Mouse (Mus musculus) stomach, embryonic 14.5 days (tissue): Measurements from ENCODE around the gene Gpr137. TPM values are rescaled to one million over a fixed set of nuclear protein-coding genes. Genes with fewer than 3 reads are reported as not detected.
"Not testable (repeated sequence)": the region's sequence is repeated elsewhere in the genome, so short reads cannot be mapped to it uniquely, and the experiment has no call there.

Experiments used
- ATAC-seq: fragments of 200-750 bp; cut with Nextera tagmentation; 2 replicates; pipeline ENCODE4 v1.8.0; 2017; ENCODE audit warnings: low read depth, moderate TSS enrichment; ENCODE audit not compliant: insufficient number of reproducible peaks, insufficient read depth, low FRiP score
- H3K27ac ChIP-seq: fragments of 300-500 bp; sonication (generic); 2 replicates; pipeline ENCODE4 v1.5.1; 2014; ENCODE audit warnings: mild to moderate bottlenecking, low read length, moderate library complexity, mixed read lengths
- H3K27me3 ChIP-seq: fragments of 300-500 bp; sonication (generic); 2 replicates; pipeline ENCODE4 v1.6.1; 2014; ENCODE audit warnings: low read length, control low read depth, mixed read lengths; ENCODE audit not compliant: control insufficient read depth, insufficient read depth
- H3K36me3 ChIP-seq: fragments of 300-500 bp; sonication (generic); 2 replicates; pipeline ENCODE4 v1.6.1; 2014; ENCODE audit warnings: mild to moderate bottlenecking, control low read depth, low read length, moderate library complexity, mixed read lengths; ENCODE audit not compliant: control insufficient read depth, insufficient read depth
- H3K4me1 ChIP-seq: fragments of 300-500 bp; sonication (generic); 2 replicates; pipeline ENCODE4 v1.6.1; 2014; ENCODE audit warnings: low read length, control low read depth, mixed read lengths; ENCODE audit not compliant: control insufficient read depth, insufficient read depth
- H3K4me2 ChIP-seq: fragments of 300-500 bp; sonication (generic); replicated peaks from 2 replicates; pipeline ENCODE4 v1.6.1; 2014; ENCODE audit warnings: low read depth, low read length, control low read depth
- H3K4me3 ChIP-seq: fragments of 300-500 bp; sonication (generic); 2 replicates; pipeline ENCODE4 v1.5.1; 2014; ENCODE audit warnings: low read depth, low read length, control low read depth
- H3K9ac ChIP-seq: fragments of 300-500 bp; sonication (generic); replicated peaks from 2 replicates; pipeline ENCODE4 v1.6.1; 2014; ENCODE audit warnings: low read depth, mild to moderate bottlenecking, control low read depth, low read length, moderate library complexity, mixed read lengths
- H3K9me3 ChIP-seq: fragments of 300-500 bp; sonication (generic); 2 replicates; pipeline ENCODE4 v1.6.1; 2016; ENCODE audit warnings: low read depth, low read length, control low read depth; ENCODE audit not compliant: control insufficient read depth
- WGBS: fragments of 180-500 bp; shearing (Covaris S2); extraction: QIAGEN DNeasy Blood & Tissue Kit; methylation state at CpG from one replicate; pipeline ENCODE4 v1.1.7; 2014; 5-methylcytosine and 5-hydroxymethylcytosine counted together
- polyA plus RNA-seq: library from polyadenylated mRNA; unstranded; fragments of >200 nt; fragmentation: Nextera tagmentation; extraction: Ambion mirVana; gene quantifications from 2 replicates; pipeline ENCODE4 v1.2.1, GENCODE M21; 2014

The Gpr137 gene
- polyA plus RNA-seq = 21.8 and 24.8 TPM in 2 replicates

DNA sequence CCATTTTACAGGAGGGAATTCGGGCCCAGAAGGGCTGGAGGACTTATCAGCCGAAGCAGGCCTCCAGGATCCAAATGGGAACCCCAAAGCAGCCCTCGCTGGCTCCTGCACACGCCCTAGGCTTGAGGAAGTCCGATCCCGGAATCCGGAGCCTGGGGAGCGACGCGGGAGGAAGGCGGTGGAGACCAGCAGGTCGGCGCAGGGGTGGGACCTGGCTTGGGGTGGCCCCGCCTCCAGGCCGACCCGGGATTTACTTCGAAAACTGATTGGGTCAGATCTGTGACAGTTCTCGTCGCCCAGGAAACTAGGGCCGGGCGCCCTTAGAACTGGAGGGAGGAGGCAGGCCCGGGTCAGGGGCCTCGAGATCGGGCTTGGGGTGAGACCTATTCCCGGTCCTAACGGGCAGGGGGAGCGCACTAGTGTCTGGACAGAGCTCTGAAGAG, at the start of gene Gpr137:
Gene Gpr137, minus strand, starts transcription at position 232 of the 443 bp plus-strand sequence.
- H3K9me3 ChIP-seq = no peaks in the 10 kb centered on the region
- H3K4me2 ChIP-seq = peak within 1 kb of the TSS; percentile 99
- peak within 1 kb of the TSS; percentile 85 for H3K4me3 ChIP-seq
- peak within 1 kb of the TSS; percentile 98 for H3K27ac ChIP-seq
- under 1% methylated on average over 27 of the region's 27 CpGs for WGBS
- peak within 1 kb of the TSS; percentile 82 for H3K9ac ChIP-seq
- H3K27me3 ChIP-seq = no peaks in the 10 kb centered on the region
- peaks cover 11% of the 10 kb centered on the region; the same call in 1 of the 2 replicates for H3K4me1 ChIP-seq
- peak; percentile 91 for ATAC-seq
- H3K36me3 ChIP-seq = no peaks in the 10 kb centered on the region; the same call in 1 of the 2 replicates

GRCm38 (mm10) chr19:6991166-6991565, 48.9 kb upstream of the Gpr137 start:
- not testable (repeated sequence) for H3K27me3 ChIP-seq, H3K4me2 ChIP-seq, H3K9ac ChIP-seq, H3K36me3 ChIP-seq, H3K4me3 ChIP-seq, H3K9me3 ChIP-seq, H3K27ac ChIP-seq, ATAC-seq
- 90% methylated on average over 6 of the region's 6 CpGs for WGBS
- peaks cover 30% of the 10 kb centered on the region for H3K4me1 ChIP-seq

DNA sequence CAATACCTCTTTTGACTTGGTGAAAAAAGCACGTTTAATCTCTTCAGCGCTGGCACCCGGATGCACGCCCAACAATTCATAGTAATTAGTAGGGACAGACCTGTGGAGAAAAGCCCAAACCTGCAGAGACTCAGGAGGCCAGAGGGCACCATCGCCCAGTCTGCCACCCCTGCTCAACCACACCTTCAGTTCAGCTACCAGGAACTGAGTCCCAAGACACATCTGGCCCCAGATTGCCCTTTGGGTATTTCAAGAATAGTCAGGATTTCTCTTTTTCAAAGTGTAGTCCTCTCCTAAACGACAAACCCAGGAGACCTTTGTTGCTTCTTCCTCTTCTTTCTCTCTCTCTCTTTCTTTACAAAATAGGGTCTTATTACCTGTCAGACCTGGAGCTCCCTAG, 48.4 kb upstream of the Gpr137 start:
- 86% methylated on average over 6 of the region's 6 CpGs for WGBS
- Histone ChIP-seq H3K9me3 (no peaks in the 10 kb centered on the region), H3K4me1 (peaks cover 32% of the 10 kb centered on the region), H3K9ac (no peak overlapping the region), H3K4me2 (no peak overlapping the region), H3K36me3 (no peaks in the 10 kb centered on the region), H3K4me3 (no peak overlapping the region), H3K27me3 (no peaks in the 10 kb centered on the region), H3K27ac (no peak overlapping the region)
- ATAC-seq = no peak

- H3K4me2 ChIP-seq = no peak overlapping the region
- H3K9ac ChIP-seq = no peak overlapping the region
- H3K9me3 ChIP-seq = no peaks in the 10 kb centered on the region
- WGBS = 82% methylated on average over 8 of the region's 8 CpGs
- no peak for ATAC-seq
- no peaks in the 10 kb centered on the region for H3K27me3 ChIP-seq
- no peak overlapping the region for H3K4me3 ChIP-seq
- no peak overlapping the region for H3K27ac ChIP-seq
- H3K36me3 ChIP-seq = peaks cover 9% of the 10 kb centered on the region; the same call in 1 of the 2 replicates
- peaks cover 23% of the 10 kb centered on the region for H3K4me1 ChIP-seq
Measured at GRCm38 (mm10) chr19:6989251-6989650, 47.0 kb upstream of the Gpr137 start.

- 10% methylated on average over 8 of the region's 8 CpGs for WGBS
Measured at GRCm38 (mm10) chr19:6987904-6988285, 45.6 kb upstream of the Gpr137 start.

DNA sequence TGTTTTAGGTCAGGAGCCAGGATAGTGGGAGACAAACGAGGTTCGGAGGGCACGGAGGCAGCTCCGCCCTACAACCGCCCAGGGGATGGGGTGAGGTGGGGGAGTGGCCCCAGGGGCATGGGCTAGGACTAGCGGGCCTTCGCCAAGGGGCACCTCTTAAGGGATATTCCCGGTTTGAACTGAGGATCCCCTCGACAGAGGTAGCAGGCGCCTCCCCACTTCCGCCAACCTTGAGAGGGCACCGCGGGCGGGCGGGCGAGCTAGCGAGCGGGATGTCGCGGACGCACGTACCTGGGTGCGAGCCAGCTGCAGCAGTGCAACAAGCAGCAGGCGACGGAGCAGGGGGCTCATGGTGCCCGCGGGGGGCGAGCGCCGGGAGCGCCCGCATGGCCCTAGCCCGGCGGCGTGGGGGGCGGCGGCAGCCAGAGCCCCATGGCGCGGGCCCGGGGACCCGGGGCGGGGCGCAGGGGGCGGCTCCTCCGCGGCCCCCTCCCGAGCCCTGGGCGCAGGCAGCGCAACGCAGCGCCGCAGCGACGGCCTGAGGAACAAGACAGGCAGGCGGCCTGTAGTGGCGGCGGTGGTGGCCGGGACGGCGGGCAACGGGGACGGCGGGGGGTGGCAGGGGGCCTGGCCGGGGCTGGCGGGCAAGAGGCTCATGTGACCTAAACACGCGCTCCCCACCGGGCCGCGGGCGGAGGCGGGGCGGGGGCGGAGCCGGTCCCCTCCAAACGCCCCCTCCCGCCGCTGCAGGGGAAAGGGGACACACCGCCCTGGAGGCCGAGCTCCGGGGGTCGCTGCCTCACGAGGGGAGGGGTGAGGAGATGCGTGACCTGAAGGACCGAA, 45.0 kb upstream of the Gpr137 start, which contains the start of gene Vegfb:
Gene Vegfb, minus strand, starts transcription at position 591 of the 843 bp plus-strand sequence.
- H3K27me3 ChIP-seq = no peaks in the 10 kb centered on the region
- H3K27ac ChIP-seq = peak within 1 kb of the TSS; percentile 72; the same call in 1 of the 2 replicates
- peak within 1 kb of the TSS; percentile 87 for H3K9ac ChIP-seq
- ATAC-seq = peak; percentile 50
- H3K4me3 ChIP-seq = peak within 1 kb of the TSS; percentile 80
- peak within 1 kb of the TSS; percentile 89 for H3K4me2 ChIP-seq
- H3K4me1 ChIP-seq = peaks cover 18% of the 10 kb centered on the region
- no peaks in the 10 kb centered on the region for H3K9me3 ChIP-seq
- H3K36me3 ChIP-seq = peaks cover 20% of the 10 kb centered on the region; the same call in 1 of the 2 replicates
- under 1% methylated on average over 78 of the region's 85 CpGs for WGBS

More at GRCm38 (mm10) chr19:6987904-6988285, 45.6 kb upstream of the Gpr137 start:
- H3K27ac ChIP-seq = peak overlapping the region; percentile 72; the same call in 1 of the 2 replicates
- H3K9me3 ChIP-seq = no peaks in the 10 kb centered on the region
- no peak for ATAC-seq
- no peaks in the 10 kb centered on the region for H3K27me3 ChIP-seq
- peak overlapping the region; percentile 80 for H3K4me3 ChIP-seq
- H3K4me2 ChIP-seq = peak overlapping the region; percentile 89
- peaks cover 20% of the 10 kb centered on the region for H3K4me1 ChIP-seq
- H3K9ac ChIP-seq = peak overlapping the region; percentile 87
- peaks cover 15% of the 10 kb centered on the region; the same call in 1 of the 2 replicates for H3K36me3 ChIP-seq

GRCm38 (mm10) chr19:6985951-6986708, 43.9 kb upstream of the Gpr137 start:
- peak overlapping the region; percentile 89 for H3K4me2 ChIP-seq
- H3K27me3 ChIP-seq = no peaks in the 10 kb centered on the region
- H3K4me3 ChIP-seq = peak overlapping the region; percentile 80
- no peak for ATAC-seq
- H3K27ac ChIP-seq = no peak overlapping the region; the same call in 1 of the 2 replicates
- peak overlapping the region; percentile 87; the same call in 1 of the 2 replicates for H3K9ac ChIP-seq
- H3K36me3 ChIP-seq = peaks cover 23% of the 10 kb centered on the region; the same call in 1 of the 2 replicates
- no peaks in the 10 kb centered on the region for H3K9me3 ChIP-seq
- H3K4me1 ChIP-seq = peaks cover 18% of the 10 kb centered on the region
- 78% methylated on average over 10 of the region's 10 CpGs for WGBS

DNA sequence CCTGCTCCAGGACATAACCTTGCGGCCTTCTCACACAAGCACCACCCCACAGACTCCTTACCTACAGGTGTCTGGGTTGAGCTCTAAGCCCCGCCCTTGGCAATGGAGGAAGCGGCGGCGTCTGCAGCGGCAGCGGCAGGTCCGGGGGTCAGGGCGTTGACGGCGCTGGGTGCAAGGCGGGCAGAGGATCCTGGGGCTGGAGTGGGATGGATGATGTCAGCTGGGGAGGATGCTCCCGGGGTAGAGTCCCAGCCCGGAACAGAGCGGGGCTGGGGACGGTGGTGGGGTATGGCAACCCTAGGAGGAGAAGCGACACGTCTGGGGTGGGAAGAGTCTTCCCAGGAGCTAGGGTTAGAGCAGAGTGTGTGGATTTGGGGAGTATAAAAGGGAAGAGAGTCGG, 43.0 kb upstream of the Gpr137 start:
- Histone ChIP-seq H3K9me3 (no peaks in the 10 kb centered on the region), H3K27ac (no peak overlapping the region), H3K9ac (no peak overlapping the region), H3K4me1 (peaks cover 20% of the 10 kb centered on the region), H3K4me3 (no peak overlapping the region), H3K36me3 (peaks cover 23% of the 10 kb centered on the region; the same call in 1 of the 2 replicates), H3K4me2 (no peak overlapping the region), H3K27me3 (no peaks in the 10 kb centered on the region)
- ATAC-seq = no peak
- 87% methylated on average over 19 of the region's 19 CpGs for WGBS
